Mouse (Mus musculus) embryo, embryonic 9.5 days (tissue): Measurements from ENCODE around the gene Fgf22.

ENCODE experiments used
- DNase-seq: peaks from one replicate; pipeline ENCODE4 v3.0.0-alpha.2; 2017; ENCODE audit errors: extremely low spot score

The Fgf22 gene

DNA sequence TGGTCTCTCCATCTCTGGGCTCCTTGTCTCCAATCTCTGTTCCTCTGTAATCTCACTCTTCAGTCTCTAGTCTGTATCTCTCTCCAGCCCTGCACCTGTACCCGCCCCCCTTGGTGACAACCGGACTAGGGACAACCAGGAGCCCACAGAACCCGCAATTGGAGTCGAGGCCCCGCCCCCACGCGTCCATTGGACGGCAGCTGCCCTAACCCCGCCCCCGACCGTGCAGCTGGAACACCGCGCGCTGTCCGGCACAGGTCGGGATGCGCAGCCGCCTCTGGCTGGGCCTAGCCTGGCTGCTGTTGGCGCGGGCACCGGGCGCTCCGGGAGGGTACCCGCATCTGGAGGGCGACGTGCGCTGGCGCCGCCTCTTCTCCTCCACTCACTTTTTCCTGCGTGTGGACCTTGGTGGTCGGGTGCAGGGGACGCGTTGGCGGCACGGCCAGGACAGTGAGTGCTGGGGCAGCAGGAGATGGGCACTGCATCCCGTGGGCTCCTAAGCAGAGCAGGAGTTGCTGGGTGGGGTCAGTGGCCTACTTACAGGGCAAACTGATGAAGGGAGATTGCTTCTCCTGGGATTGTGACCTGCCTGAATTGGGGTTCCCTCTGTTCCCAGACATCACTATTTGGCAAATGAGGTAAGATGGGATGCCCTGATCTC lies at the start of gene Fgf22:
Gene Fgf22, plus strand, starts transcription at position 221 of the 661 bp plus-strand sequence.
- peak; percentile 75 for DNase-seq

DNA sequence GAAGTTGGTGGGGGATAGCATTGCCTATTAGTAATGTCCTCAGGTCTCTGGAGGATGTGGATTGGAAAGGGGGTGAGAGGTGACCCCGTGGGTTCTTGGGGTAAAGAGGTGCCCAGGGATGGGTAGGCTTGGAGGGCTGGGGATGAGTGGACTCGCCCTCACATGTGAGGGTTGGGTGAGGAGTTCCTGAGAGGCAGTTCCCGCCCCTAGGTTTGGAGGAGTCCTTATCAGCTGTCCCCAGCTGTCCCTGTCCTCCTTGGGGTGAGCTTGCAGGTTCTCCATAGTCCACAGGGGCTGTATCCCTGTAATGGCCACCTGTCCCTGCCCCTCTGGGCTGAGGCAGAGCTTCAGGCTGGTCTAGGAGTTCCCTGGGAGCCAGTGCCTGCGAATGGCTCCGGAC lies 48.9 kb upstream of the Fgf22 start:
- no peak for DNase-seq

GRCm38 (mm10) chr10:79706406-79707094 lies 48.3 kb upstream of the Fgf22 start:
- DNase-seq: no peak

GRCm38 (mm10) chr10:79707162-79707561 lies 47.7 kb upstream of the Fgf22 start:
- no peak for DNase-seq

DNA sequence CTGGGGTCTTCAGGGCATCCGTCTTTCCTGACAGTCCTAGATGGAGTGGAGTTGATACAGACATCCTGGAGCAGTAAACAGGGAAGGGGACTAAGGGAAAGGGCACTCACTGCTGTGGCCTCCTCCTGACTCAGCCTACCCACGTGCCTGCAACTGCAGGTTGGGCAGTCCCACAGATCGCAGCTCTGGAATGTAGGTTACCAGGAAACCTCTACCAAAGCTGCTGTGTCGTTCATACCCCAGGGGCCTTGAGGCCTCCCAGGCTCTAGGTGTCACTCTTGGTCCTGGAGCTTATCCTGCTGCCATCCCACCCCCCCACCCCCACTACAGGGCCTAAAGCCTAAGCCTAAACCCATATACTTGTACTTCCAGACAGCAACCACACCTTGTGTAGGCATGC lies 47.1 kb upstream of the Fgf22 start:
- DNase-seq: no peak

- no peak for DNase-seq
Observed at GRCm38 (mm10) chr10:79708668-79709067, 46.2 kb upstream of the Fgf22 start.

DNA sequence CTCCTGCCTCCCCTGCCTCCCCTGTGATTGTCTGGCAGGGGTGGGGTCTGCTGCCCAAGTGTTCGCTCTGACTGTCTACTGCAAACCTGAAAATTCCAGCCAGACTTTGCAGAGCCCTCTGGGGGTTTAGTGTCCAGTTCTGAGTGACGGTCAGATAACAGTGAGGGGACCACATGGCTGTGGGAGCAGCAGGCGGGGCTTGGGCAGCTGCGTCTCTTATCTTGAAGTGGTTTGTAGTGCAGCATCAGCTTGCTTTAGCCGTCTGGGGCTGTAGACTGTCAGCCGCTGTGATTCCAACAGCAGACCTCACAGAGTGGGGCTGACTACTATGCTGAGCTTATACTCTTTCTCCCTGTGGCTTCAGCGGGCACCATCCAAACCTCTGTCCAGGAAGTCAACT lies 45.6 kb upstream of the Fgf22 start:
- DNase-seq: no peak

- DNase-seq: no peak
Observed at GRCm38 (mm10) chr10:79712029-79712428, 42.8 kb upstream of the Fgf22 start.

DNA sequence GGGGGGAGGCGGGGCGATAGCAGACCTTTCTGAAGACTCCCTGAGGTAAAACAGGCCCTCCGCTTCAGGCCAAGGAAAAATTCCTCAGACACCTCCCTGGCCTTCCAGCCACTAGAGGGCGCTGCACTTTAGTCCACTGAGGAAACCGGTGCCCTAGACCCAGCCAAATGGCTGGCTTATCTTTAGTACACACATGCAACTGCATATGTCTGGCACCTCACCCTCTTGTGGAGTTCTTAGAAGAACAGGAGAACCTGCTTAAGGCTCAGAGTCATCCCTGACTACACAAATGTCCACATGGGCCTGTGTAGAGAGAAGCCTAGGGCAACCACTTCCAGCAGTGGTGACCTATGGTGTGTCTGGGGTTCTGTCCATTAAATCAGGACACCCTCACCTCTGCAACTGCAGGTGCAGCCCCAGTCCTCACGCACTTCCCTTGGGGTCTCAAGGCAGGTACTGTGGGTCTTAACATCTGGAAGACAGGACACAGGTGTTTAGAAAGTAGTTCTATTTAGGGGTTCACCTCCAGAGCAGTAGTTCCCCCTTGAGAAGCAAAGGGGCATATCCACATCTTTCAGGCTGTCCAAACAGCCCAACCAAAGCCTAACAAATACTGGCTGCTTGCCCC lies 42.3 kb upstream of the Fgf22 start:
- peak; percentile 80 for DNase-seq

GRCm38 (mm10) chr10:79713163-79713562 lies 41.7 kb upstream of the Fgf22 start:
- DNase-seq: no peak

DNA sequence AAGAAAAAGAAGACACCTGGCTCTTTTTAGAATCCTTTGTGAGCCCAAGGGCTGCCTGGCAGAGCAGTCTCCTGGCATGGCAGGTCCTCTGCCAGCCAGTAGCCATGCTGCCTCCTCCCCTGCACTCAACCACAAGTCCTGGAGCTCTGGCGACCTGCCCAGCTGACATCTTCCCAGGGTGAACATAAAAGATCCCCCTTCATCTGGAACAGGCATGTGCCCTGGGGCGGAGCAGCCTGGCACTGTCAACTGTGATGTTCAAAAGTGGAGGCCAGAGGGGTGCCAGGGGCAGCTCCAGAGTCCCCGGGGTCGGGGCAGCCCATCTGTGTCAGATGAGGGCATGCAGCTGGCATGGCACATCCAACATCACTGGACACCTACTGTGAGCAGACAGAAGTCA lies 39.9 kb upstream of the Fgf22 start:
- no peak for DNase-seq

DNA sequence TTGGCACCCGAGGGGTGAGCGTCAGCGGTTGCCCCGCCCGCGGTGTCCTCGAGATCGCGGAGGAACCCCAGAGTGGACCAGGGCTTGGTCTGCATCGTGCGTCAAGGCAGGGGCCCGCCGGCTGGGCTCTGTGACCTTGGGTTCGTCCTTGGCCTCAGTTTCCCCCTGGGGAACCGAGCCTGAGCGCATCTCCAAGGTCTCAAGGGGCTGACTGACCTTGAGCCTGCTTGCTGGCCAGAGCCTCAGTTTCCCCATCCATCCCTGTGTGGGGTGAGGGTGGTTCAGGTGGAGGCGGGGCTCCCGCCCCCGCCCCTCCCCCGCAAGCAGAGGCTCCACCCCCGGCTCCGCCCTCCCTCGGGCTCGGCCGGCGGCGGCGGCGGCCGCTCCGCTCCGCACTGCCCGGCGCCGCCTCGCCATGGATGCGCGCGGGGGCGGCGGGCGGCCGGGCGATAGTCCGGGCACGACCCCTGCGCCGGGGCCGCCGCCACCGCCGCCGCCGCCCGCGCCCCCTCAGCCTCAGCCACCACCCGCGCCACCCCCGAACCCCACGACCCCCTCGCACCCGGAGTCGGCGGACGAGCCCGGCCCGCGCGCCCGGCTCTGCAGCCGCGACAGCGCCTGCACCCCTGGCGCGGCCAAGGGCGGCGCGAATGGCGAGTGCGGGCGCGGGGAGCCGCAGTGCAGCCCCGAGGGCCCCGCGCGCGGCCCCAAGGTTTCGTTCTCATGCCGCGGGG lies 38.5 kb upstream of the Fgf22 start, which contains the start of gene Hcn2:
Gene Hcn2, plus strand, starts transcription at position 381 of the 734 bp plus-strand sequence.
- no peak for DNase-seq

- DNase-seq: no peak
Observed at GRCm38 (mm10) chr10:79716988-79717355, 37.9 kb upstream of the Fgf22 start.

DNA sequence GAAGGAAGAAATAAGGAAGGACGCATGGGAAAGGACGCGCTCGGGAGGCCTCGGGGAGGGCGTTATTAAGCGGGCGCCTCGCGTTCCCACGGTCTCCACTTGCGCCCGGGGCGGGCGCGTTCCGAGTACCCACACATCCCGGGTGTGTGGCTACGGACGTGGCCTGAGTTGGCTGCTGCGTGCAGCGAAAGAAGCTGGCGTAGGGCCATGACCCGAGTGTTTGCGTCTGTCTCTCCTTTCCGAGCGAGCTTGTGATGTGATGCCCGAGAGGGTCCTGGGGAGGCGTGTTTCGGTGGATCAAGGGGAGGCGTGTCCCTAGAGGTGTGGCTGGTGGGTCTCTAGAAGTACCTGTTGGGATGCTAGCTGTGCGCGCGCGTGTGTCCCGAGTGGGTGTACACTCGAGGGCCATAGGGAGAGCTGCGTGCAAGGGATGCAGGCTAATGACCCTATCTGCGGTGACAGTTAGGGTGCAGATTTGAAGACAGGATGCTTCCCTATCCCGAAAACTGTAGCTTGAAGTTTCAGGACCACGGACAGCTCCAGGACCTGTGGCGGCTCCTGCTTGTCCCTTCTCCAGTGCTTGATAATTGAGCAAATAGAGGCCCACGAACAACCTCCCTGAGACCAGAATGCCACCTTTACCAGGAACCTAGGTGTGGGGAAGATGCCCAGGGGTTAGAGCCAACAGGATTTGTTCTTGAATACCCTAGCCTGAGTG lies 37.1 kb upstream of the Fgf22 start:
- peak; percentile 80 for DNase-seq

GRCm38 (mm10) chr10:79721089-79721488 lies 33.8 kb upstream of the Fgf22 start:
- DNase-seq: no peak

DNA sequence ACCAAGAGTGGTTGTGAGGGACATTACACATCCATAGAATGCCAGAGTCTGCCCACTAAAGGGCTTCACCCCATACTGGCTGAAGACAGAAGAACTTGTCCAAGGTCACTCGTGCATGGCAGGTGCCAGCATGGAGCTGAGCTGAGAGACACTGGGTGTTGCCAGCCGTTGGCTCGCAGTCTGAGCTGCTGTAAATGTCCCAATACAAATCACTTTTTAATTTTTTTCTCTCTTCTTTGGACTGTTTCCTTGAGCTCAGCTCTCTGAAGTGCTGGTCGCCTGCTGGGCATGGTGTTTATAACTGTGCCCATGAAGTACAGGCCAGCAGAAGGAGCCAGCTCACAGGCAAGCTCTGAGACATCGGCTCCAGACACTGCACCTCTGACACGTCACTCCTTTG lies 31.8 kb upstream of the Fgf22 start:
- no peak for DNase-seq

DNA sequence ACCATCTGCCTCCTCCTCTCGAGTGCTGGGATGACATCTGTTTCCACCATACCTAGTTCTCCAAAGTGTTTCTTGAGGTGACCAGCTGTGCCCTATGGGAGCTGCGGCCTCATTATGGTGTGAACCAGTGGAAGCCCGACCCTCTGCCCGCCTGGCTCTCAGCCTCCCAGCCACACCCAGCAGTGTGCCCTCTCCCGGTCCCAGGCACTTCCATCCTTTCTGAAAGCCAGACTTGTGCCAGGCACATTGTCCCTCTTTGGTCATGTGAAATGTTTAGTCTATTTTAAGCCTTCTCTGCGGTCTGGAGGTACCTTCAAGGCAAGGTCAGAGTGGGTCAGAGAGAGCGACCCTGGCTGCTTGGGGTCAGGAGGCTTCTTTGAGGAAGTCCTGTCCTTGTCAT lies 31.2 kb upstream of the Fgf22 start:
- no peak for DNase-seq

DNA sequence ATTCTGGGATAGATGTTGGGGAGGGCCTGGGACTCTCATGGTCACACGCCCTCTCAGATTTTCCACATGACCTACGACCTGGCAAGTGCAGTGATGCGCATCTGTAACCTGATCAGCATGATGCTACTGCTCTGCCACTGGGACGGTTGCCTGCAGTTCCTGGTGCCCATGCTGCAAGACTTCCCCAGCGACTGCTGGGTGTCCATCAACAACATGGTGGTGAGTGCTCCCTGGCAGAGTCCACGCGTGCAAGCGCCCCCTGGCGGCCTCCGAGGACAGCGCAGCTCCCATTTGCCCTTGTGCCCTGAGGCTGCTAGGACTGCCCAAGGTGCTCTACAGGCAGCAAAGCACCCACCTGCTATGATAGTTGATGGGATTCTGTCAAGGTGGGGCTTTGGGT lies 28.8 kb upstream of the Fgf22 start:
- peak; percentile 41 for DNase-seq

GRCm38 (mm10) chr10:79728323-79729249 lies 26.3 kb upstream of the Fgf22 start:
- DNase-seq: no peak

DNA sequence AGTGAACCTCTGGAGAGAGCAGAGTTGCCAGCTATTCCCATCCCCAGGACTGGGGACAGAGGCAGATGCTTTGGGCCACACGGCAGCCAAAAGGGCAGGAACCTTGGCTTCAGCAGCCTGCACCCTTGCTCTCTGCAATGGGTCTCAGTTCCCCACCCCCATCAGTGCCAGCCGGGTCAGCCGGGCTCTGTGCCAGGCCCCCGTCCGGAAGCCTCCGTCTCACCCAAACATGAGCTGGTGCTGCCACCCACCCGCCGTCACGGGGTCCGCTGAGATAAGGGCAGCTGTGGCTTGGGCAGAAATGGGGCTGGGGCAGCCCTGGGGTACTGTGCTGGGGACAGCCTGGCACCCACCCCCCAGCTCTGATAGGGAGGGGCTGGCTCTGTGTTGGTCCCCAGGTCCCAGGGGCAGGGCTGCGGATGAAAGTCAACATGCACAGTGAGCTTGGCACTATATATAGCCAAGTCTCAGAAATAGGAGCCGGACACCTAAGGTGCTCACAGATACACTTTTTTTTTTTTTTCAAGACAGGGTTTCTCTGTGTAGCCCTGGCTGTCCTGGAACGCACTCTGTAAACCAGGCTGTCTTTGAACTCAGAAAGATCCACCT lies 25.4 kb upstream of the Fgf22 start:
- DNase-seq: no peak
